Mouse (Mus musculus) kidney, adult 2 months (tissue): ENCODE measurements at regions not wholly inside any gene's neighbourhood (a gene's known extent, or its start where the extent isn't known, plus 50 kb on each side); places are given as distances from the start of the nearest gene placed in this dataset.
A peak's percentile ranks its signal among the peaks of the same experiment; 100 is the strongest.

Source experiments
- DNase-seq: peaks from one replicate; pipeline ENCODE4 v3.0.0; 2021
- H3K27ac ChIP-seq: fragments of 200-500 bp; 2 replicates; pipeline ENCODE4 v1.5.1; 2012; ENCODE audit warnings: low read depth, low read length, control low read depth, inconsistent platforms; ENCODE audit not compliant: insufficient read depth
- H3K27me3 ChIP-seq: fragments of 200-500 bp; replicated peaks from 2 replicates; pipeline ENCODE4 v1.6.1; 2012; ENCODE audit warnings: mild to moderate bottlenecking, moderate library complexity, low read length, inconsistent platforms; ENCODE audit not compliant: control insufficient read depth, insufficient read depth
- H3K36me3 ChIP-seq: fragments of 200-500 bp; 2 replicates; pipeline ENCODE4 v1.6.1; 2012; ENCODE audit warnings: mild to moderate bottlenecking, moderate library complexity, low read length, inconsistent platforms; ENCODE audit not compliant: control insufficient read depth, insufficient read depth
- H3K4me1 ChIP-seq: fragments of 200-500 bp; 2 replicates; pipeline ENCODE4 v1.6.1; 2011; ENCODE audit warnings: low read length; ENCODE audit not compliant: control insufficient read depth, insufficient read depth
- H3K4me3 ChIP-seq: fragments of 200-500 bp; 2 replicates; pipeline ENCODE4 v1.5.1; 2011; ENCODE audit warnings: mild to moderate bottlenecking, low read depth, low read length, control low read depth; ENCODE audit not compliant: insufficient read depth
- CTCF ChIP-seq: fragments of 200-500 bp; conservative IDR thresholded peaks from 2 replicates; pipeline ENCODE4 v1.5.1; 2011; ENCODE audit warnings: low read depth, mild to moderate bottlenecking, control low read depth, low read length, moderate library complexity, mixed read lengths; ENCODE audit not compliant: insufficient read depth, insufficient read length
- POLR2A ChIP-seq: fragments of 200-500 bp; IDR thresholded peaks from one replicate; pipeline ENCODE4 v1.6.1; 2011; ENCODE audit warnings: low read depth, low read length, control low read depth
- WGBS: fragments of 180-500 bp; shearing (Covaris S2); methylation state at CpG from one replicate; pipeline ENCODE4 v1.1.7; 2018; 5-methylcytosine and 5-hydroxymethylcytosine counted together

- H3K4me3 ChIP-seq, result no peak overlapping the region
- H3K27me3 ChIP-seq, result no peaks in the 10 kb centered on the region
- 74% methylated on average over 11 of the region's 11 CpGs for WGBS
- no peak for DNase-seq
- H3K27ac ChIP-seq, result peak overlapping the region; percentile 82
- no peaks in the 10 kb centered on the region for H3K36me3 ChIP-seq
- TF ChIP-seq POLR2A (no peak), CTCF (no peak)
- peaks cover 4% of the 10 kb centered on the region; the same call in 1 of the 2 replicates for H3K4me1 ChIP-seq
Measured at GRCm38 (mm10) chr13:80963591-80963940, 80.4 kb downstream of the Arrdc3 start.

GRCm38 (mm10) chr13:80971664-80972063 lies 88.5 kb downstream of the Arrdc3 start:
- no peak overlapping the region for H3K27ac ChIP-seq
- 73% methylated on average over 3 of the region's 3 CpGs for WGBS
- H3K36me3 ChIP-seq, result no peaks in the 10 kb centered on the region
- TF ChIP-seq CTCF (no peak), POLR2A (no peak)
- no peak overlapping the region for H3K4me3 ChIP-seq
- H3K4me1 ChIP-seq, result no peaks in the 10 kb centered on the region
- no peaks in the 10 kb centered on the region for H3K27me3 ChIP-seq
- DNase-seq, result no peak

GRCm38 (mm10) chr13:80974424-80974823 lies 91.2 kb downstream of the Arrdc3 start:
- H3K27me3 ChIP-seq, result no peaks in the 10 kb centered on the region
- WGBS, result 50% methylated on average over 1 of the region's 1 CpGs
- no peak overlapping the region for H3K4me3 ChIP-seq
- DNase-seq, result no peak
- no peak for TF ChIP-seq CTCF
- TF ChIP-seq POLR2A, result no peak
- no peaks in the 10 kb centered on the region for H3K36me3 ChIP-seq
- no peaks in the 10 kb centered on the region for H3K4me1 ChIP-seq
- no peak overlapping the region for H3K27ac ChIP-seq

GRCm38 (mm10) chr13:80977266-80977665 lies 94.1 kb downstream of the Arrdc3 start:
- WGBS, result 82% methylated on average over 3 of the region's 3 CpGs
- no peaks in the 10 kb centered on the region for H3K36me3 ChIP-seq
- TF ChIP-seq CTCF (no peak), POLR2A (no peak)
- peak; percentile 48 for DNase-seq
- H3K4me1 ChIP-seq, result no peaks in the 10 kb centered on the region
- no peak overlapping the region for H3K4me3 ChIP-seq
- H3K27ac ChIP-seq, result no peak overlapping the region
- H3K27me3 ChIP-seq, result no peaks in the 10 kb centered on the region

- TF ChIP-seq CTCF (no peak), POLR2A (no peak)
- 77% methylated on average over 2 of the region's 2 CpGs for WGBS
- Histone ChIP-seq H3K36me3 (no peaks in the 10 kb centered on the region), H3K27ac (no peak overlapping the region), H3K4me3 (no peak overlapping the region), H3K4me1 (no peaks in the 10 kb centered on the region), H3K27me3 (no peaks in the 10 kb centered on the region)
- DNase-seq, result peak; percentile 63
Measured at GRCm38 (mm10) chr13:80981201-80981600, 98.0 kb downstream of the Arrdc3 start.

GRCm38 (mm10) chr13:80986657-80987056 lies 103.5 kb downstream of the Arrdc3 start:
- H3K4me1 ChIP-seq, result no peaks in the 10 kb centered on the region
- DNase-seq, result no peak
- TF ChIP-seq POLR2A, result no peak
- TF ChIP-seq CTCF, result no peak
- no peaks in the 10 kb centered on the region for H3K27me3 ChIP-seq
- WGBS, result 79% methylated on average over 4 of the region's 4 CpGs
- no peaks in the 10 kb centered on the region for H3K36me3 ChIP-seq
- H3K4me3 ChIP-seq, result no peak overlapping the region
- H3K27ac ChIP-seq, result no peak overlapping the region

- no peaks in the 10 kb centered on the region for H3K4me1 ChIP-seq
- TF ChIP-seq POLR2A (no peak), CTCF (no peak)
- DNase-seq, result no peak
- no peak overlapping the region for H3K4me3 ChIP-seq
- no peaks in the 10 kb centered on the region for H3K36me3 ChIP-seq
- H3K27ac ChIP-seq, result no peak overlapping the region
- 76% methylated on average over 5 of the region's 5 CpGs for WGBS
- no peaks in the 10 kb centered on the region for H3K27me3 ChIP-seq
Measured at GRCm38 (mm10) chr13:80989756-80990155, 106.6 kb downstream of the Arrdc3 start.

GRCm38 (mm10) chr13:80992342-80992741 lies 109.2 kb downstream of the Arrdc3 start:
- TF ChIP-seq CTCF (no peak), POLR2A (no peak)
- WGBS, result 90% methylated on average over 2 of the region's 2 CpGs
- Histone ChIP-seq H3K27me3 (no peaks in the 10 kb centered on the region), H3K4me3 (no peak overlapping the region), H3K36me3 (no peaks in the 10 kb centered on the region), H3K27ac (no peak overlapping the region), H3K4me1 (no peaks in the 10 kb centered on the region)
- DNase-seq, result no peak
